Mouse (Mus musculus): ENCODE measurements around the gene Nepro. TPM values are rescaled to one million over a fixed set of nuclear protein-coding genes. Genes with fewer than 3 reads are reported as not detected.

The Nepro gene
- total RNA-seq (2021) = 10 to 100 TPM; 11.0 to 12.6 TPM
- long read RNA-seq, experiment 1, partial matches to known transcripts = 0 of 2 reads
- long read RNA-seq, experiment 1, other reads (novel, unspliced or antisense) = 2 of 2 reads
- long read RNA-seq, experiment 2, partial matches to known transcripts = 0 of 1 reads
- long read RNA-seq, experiment 2, other reads (novel, unspliced or antisense) = 0 of 1 reads

DNA sequence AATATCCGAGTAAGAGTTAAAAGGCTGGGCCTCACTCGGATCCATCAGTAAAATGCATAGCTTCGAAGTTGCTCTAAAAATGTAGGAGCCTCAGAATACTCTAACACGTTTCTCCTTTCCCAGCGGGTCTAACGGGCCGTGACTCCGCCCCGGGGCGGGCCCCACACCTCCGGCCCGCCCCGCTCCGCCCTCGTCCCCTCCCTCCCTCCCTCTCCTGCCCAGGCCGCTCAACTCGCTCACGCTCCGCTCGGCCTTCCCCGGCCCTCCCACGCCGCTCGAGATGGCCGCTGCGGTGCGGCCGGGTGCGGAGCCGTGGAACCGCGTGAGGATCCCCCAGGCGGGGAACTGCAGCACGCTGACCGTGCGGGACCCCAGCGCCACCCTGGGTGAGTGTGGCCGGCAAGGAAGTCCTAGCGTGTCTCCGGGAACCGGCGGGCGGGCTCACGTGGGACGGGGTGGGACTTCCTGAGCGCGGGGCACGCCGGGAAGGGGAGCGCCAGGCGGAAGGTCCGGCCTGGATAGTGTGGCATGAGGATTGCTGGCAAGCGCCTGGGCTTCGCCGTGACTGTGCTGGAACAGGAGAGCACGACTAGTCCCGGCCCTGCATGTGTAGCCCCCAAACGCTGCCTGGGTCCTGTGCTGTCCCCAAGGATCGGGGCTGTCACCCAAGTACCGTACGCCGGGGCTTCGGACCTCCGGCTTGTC lies at the start of gene Nepro:
Nepro (plus strand) TSS at position 219 of the 705 bp plus-strand sequence.
- peak; percentile 96 to 97 for DNase-seq

DNA sequence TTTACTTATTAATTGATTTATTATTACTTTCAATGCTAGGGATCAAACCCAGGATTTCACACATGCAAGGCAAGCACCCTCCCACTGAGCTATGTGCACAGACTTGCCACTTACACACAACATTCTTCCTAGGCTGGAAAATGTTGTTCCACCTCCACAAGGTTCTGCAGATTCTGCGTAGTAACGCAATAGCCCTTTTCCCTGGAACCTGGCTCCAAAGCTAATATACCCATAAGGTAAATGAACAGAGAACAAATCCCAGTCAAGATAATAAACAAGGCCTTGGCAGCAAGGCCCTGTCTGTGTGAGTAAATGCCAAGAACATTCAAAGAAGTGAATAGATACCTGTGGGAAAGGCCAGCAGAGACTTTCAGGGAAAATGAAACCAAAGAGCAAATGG lies 47.7 kb upstream of the Nepro start:
- no peak for DNase-seq

DNA sequence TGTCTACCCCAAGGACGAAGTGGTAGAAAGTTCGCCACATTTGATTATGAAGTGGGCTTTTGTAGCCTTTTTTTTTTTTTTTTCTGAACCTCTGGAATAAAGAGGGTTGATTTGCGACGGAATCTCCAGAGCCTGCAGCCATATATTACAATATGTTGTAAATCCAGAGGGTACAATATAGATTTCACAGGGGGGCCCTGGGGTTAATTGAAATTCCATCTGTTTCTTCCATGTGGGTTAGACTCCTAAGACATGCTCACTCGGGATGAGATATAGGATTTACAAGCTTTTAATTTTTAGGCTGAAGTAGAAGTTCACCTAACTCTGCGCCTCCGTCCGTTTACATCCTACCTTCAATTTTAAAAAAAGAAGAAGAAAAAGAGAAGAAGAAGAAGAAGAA lies 45.0 kb upstream of the Nepro start:
- DNase-seq = no peak

DNA sequence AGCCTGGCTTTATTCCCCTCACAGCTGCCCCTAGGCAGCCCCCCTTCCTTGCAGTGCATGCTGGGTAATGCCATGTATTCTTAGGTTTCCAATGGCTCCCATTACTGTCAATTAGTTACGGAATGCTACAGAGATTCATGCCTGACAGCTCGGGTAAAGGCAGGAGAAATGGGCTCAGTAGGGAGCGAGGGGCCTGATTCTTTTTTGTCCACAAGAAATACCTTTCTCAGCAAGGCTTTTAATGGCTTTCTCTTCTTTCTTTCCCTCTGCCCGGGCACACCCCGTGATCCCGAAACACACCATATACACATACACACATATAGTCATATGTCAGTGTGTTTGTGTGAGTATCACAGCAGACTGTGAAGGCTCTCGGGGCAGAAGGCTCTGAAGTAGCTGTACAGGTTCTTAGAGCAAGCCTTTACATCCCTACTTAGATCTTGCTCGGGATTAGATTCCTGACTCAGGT lies 44.6 kb upstream of the Nepro start:
- DNase-seq = no peak

DNA sequence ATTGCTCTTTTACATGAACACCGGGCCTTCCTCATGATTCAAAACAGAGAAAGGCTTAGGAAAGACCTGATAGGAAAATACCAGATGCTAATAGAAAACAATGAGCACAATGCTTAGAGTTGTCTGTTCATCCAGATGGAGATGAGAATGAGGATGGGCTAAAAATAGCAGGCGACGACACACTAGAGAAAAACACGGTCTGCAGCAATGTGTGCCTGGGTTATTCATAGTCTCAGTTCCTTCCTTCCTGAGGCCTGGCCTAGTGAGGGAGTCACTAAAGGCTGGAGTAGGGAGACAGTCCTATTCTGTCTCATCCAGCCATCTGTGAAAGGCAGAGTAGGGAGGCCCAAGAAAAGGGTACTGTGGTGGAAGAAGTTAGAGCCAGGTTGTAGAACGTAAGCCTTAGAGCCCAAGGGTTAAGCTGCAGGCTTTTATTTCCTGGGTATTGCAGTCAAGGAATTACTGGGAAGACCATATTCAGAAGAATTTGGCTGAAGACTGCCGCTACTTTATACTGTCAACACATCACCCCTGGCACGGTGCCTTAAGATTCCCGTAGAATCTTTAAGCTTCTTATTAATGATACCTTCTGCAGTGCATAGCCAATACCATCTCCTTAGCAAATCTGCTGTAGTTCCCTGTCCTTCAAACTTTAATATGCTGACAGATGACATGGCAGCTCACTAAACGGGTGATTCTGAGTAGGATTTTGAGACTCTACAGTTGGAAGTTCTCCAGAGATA lies 43.2 kb upstream of the Nepro start:
- no peak for DNase-seq

DNA sequence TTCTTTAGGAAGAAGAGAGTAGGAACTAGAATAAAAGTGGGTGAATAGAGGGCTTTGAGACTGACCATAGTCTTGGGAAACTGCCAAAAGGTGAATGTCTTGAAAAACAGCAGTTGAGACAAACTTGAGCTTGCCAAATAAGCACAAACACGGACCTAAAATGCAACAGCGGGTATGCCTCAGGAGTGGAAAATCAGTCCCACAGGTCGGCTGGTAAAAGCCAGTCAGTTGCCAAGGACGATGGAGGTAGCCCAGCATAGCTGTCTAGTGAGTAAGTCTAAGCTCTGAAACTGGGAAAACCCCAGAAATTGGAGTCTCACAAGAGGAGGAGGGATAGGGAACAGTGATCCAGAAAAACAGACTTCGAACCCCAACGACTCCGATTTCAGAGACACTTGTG lies 39.5 kb upstream of the Nepro start:
- peak in 1 of 2 experiments; percentile 39 for DNase-seq

DNA sequence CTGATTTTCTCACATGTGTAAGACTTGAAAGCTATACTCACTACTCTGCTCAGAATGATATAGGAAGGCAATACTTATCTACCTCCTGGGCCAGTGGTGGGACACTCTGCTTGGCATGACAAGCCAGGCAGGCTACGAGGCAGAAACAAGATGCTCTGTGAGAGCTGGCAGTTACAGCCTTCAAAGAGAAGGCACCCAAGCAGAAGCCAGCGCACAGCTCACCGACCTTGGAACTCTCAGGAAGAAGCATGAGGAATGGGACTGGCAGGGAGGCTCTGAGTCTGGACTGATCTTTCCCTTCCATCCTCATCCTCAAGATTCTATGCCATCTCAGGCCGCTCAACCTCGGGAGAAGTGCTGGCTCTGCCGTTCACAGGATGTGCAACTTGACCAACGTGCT lies 38.7 kb upstream of the Nepro start:
- DNase-seq = peak; percentile 40 to 41

DNA sequence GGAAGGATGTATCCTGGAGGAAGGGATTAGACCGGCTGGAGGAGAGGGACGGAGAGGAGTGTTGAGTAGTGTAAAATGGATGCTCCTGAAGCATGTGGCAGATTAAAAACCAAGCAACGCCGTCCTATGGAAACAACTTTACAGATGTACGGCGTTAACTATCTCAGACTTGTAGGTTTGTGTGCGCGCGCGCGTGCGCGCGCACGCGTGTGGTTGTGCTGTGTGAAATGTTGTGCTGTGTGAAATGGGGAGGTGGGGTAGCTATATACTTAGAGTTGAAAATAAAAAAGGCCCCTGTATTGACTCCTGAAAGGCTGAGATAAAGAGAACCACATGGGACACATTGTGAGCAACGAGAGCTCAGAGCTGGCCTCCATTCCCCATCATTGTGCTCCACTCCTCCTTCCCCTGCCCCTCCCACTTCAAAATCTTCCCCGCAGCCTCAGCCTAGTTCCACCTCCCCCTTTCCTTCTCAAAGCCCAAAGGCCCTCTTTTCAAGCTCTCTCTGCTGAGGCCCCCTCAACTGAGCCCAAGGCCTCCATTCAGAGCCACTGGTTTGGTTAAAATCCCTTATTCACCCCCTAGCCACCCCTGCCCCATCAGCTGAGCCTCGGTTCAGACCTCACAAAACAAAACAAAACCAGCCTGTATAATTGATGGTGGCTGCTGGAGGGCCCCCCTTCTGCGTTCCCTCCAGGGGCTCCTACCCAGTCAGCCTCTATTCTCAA lies 36.9 kb upstream of the Nepro start:
- DNase-seq = no peak

DNA sequence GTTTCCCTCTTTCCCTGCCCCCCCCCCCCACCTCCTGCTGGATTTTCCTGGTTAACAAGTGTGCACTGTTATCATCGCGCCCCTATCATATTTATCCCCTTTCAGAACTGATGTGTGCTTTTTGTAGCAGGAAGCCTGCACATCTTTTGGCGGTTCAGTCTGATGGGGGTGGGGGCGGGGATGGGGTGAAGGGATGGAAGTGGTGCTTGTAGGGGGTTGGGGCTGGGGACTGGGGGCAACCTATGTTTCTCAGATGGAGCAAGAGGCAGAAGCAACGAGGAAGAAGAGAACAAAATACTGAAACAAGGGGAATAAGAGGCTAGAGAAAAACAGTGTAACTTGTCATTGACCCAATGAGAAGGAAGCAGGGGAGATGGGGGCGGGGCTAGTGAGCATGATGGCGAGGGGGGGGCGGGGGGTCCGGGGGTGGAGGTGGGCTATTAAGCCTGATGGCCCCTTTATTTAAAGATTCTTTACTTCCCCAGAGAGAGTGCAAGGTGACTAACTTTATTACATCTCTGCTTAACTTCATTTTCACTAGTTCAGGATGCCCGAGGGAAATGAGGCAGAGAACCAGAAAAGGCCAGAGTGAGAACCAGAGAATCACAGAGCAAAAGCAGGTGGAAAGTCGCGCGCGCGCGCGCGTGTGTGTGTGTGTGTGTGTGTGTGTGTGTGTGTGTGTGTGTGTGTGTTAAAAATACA lies 36.2 kb upstream of the Nepro start:
- DNase-seq = no peak

DNA sequence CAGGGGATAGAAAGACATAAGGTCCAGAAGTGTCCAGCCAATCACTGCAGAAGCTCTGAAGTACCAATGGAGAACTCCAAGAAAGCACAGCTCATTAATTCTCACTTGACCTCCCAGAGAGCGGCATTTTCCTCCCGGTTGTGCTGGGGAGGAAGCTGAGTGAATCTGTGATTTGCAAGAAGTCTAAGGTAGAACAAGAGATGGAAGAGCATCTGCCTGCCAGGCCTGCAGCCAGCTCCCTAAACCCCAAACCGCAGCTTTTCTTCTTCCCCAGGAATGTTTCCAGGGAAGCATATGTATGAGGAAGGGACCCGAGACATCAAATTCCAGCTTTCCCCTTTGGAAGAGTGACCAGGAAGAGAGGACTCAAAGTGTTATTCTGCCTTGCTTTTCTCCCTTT lies 35.6 kb upstream of the Nepro start:
- no peak for DNase-seq

DNA sequence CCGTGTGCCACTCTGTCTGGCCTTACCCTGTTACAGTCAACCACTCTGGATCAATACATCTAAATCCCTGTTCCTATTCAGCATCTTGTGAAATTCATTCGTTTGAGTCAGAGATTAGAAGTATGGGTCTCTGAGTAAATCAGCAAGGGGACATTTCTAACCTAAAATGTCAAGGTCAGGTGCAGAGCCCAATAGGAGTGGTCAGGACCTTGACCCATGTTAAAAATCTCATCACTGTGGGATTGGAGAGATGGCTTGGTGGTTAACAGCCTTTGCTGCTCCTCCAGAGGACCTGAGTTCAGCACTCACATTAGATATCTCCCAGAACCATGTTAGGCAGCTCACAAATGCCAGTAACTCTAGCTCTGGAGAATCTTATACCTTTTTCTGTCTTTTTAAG lies 33.6 kb upstream of the Nepro start:
- DNase-seq = no peak

DNA sequence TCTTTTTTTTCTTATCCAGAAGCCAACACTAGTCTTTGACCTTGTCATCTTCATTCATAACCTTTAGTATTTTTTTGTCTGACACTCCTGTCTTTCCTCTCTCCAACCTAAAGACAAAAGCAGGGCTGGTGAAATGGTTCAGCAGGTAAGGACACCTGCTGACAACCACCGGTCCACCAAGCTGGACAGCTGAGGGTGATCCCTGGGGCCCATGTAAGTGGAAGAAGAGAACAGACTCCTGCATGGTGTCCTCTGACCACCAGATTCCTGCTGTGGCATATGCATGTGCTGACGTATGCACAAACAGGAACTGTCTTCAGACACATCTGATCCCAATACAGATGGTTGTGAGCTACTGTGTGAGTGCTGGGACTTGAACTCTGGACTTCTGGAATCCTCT lies 33.0 kb upstream of the Nepro start:
- no peak for DNase-seq

DNA sequence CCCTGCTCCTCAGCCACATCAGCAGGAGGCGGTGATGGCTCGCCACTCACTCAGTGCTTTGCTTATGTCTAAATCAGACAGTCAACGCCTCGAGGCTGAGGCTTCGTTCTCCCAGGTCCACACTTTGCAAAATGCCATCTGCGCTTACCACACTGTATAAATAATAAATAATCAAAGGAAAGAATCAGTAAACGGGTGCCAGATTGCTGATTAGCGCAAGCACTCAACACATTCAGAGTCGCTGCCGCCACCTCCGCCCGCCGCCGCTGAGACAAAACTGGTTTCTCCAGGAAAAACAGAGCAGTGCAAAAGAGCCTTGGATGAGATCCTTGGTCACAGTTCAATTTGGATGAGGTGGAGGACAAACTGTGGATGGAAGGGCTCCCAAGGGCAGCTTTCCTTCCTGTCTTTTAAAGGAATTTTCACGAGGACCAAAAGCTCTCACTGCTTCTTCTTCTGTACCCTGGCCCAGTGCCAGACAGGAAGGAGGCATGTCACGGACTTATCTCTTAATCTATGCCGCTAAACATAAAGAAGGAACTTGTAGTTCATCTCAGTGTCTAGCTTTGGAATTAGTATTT lies 32.5 kb upstream of the Nepro start:
- DNase-seq = peak; percentile 82 to 83

DNA sequence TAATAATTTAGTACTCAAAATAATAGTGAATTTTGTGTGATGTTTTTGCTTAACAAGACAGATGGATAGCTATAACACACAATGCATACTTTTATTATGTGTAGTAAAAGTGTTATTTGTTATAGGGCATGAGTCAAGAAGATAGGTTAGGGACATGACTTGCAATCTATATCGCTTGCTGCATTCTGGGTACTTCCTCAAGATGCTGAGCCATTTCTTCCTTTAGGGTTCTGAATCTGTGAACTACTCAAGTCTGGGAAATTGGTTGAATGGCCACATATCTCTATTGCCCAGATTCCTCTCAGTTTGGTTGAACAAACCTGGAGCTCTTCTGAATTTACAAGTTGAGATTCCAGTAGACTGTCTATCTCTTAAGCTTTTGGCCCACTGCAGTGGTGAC lies 31.6 kb upstream of the Nepro start:
- DNase-seq = no peak

DNA sequence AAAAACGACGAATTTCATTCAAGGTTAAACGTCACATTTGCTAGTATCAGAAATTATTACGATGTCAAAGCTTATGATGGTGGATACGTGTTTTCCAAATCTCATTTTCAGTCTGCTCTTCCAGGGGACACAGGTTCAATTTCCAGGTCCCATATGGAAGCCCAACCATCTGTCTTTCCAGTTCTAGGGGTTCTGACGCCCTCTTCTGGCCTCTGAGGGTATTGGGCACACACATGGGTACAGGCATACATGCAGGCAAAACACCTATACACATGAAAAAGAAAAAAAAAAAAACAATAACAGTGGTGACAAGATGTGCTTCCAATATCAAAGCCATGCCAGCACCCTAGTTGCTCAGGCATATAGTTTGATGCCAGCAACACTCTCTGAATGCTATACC lies 30.4 kb upstream of the Nepro start:
- DNase-seq = peak; percentile 62 to 68

DNA sequence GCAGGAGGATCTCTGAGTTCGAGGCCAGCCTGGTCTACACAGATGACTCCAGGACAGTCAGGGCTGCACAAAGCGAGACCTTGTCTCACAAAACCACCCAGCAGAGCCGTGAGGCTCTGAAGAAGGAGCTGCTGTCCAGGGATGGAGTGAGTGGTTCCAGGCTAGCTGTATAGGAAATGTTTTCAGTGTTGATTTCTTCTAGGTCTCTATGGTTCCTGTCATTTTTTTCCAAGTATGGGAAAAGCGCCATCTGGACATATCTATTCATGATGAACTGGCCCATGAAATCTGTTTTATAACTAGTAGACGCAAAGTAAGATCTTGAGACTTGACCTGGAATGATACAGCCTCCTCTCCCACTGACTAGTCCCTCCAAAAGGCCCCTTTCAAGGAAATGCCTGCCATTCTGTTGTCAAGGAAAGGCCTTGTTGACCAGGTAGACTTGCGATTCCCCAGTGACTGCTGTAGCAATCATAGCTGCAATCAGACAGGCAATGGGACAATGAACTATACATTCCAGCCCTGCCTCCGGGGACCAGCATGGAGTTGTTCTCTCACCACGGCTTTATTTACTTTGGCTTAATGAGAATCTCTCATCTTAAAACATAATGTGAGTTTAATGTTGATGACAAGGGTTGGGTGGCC lies 28.8 kb upstream of the Nepro start:
- DNase-seq = no peak

DNA sequence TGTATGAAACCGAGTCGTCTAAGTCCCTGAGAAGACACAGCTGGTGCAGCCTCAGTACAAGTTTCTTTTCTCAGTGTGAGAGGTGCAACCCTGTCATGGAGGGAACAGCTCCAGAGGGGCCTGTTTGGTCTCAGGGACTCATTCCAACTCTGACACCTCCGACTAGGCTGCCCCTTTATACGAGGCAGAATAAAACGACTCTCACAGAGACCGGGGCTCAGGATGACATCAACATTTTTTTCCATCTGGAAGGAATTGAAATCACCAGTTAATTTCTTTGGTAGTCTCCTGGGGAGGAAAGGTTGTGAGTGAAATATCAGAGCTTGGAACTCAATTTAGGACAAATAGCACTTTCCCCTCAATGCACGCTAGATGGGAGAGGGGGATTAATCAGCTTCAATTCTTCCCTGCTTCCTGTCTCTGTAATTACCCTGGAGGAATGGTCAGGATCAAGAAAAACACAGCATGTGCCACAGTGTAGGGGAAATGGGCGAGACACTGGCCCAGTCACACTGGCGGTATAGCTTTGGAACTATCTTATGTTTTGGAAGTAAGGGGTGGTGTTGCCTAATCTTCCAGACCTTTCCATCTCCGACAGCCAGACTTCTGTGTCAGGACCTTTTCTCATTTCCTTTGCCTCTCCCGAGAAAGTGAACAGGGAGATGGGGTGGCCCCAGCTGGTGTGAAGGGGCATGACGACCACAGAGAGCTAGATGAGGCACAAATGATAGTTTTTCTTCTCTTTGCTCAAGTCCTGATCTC lies 28.1 kb upstream of the Nepro start:
- no peak for DNase-seq

DNA sequence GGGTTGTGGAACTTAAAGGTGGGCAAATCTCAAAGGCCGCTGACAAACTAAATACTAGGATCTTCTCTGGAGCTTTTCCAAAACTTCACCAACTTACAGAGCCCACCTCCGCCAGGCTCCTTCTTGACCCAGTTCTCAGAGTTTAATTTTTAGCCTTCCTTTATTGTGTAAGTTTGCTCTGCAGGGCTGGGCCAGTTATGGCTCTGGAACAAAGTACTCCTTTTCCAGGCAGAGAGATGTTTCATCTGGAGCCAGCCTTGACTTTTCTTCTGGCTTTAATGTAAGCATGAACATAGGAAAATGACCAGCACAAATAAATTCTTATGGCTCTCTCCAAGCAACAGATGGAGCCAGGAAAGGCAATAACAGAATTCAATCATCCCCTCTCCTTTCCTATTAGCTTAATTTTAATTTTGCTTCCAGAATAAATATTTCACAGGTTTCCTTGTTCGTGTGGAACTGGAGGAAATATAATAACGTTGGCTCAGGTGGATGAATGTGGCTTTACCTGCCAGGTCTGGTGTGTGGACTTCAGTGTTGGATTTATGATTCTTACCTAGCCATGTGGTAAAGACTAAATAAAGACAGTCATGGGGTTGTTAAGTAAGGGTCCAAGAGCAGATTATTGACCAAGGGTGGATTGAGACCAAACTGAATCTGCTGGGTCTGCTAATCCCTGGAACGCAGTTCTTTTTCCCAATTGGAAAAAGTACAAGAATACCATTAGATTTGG lies 26.5 kb upstream of the Nepro start:
- no peak for DNase-seq

DNA sequence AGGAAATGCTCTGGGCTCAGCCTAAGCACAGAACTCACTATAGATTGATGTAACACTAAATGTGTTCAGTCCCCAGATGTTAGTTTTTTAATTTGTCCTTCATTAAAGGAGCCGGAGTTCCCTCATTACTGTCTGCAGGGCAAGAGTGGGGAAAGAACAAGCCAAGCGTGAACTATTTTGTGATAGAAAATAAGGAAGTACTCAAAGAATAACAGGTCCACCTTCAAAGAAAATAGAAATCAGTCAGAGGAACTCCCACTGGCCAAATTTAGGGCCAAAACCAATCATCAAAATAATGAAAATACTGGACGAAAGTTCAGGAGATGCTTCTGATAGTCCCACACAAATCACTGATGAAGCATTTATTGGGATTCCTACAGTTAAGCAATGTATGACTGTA lies 22.9 kb upstream of the Nepro start:
- no peak for DNase-seq

DNA sequence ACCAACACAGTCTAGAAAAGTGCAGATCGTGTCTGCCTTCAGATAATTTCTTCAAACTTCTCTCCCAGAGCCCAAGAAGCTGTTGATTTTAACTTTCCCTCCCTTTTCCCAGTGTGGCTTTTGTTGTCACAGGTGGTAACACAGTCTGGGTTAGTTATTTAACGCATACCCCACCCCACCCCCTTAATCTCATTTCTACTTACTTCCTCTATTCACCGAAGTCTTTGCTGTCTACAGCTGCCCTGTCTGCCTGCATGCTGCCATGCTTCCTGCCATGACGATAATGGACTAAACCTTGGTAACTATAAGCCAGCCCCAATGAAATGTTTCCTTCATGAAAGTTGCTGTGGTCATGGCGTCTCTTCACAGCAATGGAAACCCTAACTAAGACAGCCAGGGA lies 21.8 kb upstream of the Nepro start:
- DNase-seq = no peak
